Mouse (Mus musculus): ENCODE data around the gene Hs6st2. TPM values are rescaled to one million over a fixed set of nuclear protein-coding genes. Genes with fewer than 3 reads are reported as not detected.

The Hs6st2 gene
- polyA plus RNA-seq, 1 experiment from 2014 or later: 21.7 TPM

GRCm38 (mm10) chrX:51581704-51582103 lies 100.0 kb downstream of the Hs6st2 start:
- Histone ChIP-seq H3K27me3 (replicated peaks) (no peaks in the 10 kb centered on the region), H3K4me3 (no peak overlapping the region), H3K4me1 (replicated peaks) (0 out of 2 replicates have a peak, but pooled peaks cover 6% of the 10 kb centered on the region), H3K27ac (ENCODE audit: poor library complexity, severe bottlenecking) (no peak overlapping the region), H3K36me3 (no peaks in the 10 kb centered on the region), H3K9me3 (replicated peaks) (no peaks in the 10 kb centered on the region), H3K9ac (no peak overlapping the region), H3K4me2 (no peak overlapping the region)
- WGBS: 38% methylated on average over 3 of the region's 3 CpGs
- no peak for ATAC-seq (ENCODE audit: insufficient number of reproducible peaks, low FRiP score)

- no peaks in the 10 kb centered on the region for H3K36me3 ChIP-seq
- H3K27ac ChIP-seq (ENCODE audit: poor library complexity, severe bottlenecking): no peak overlapping the region
- H3K9ac ChIP-seq: no peak overlapping the region
- no peaks in the 10 kb centered on the region for H3K9me3 ChIP-seq (replicated peaks)
- ATAC-seq (ENCODE audit: insufficient number of reproducible peaks, low FRiP score): no peak
- H3K27me3 ChIP-seq (replicated peaks): no peaks in the 10 kb centered on the region
- no peak overlapping the region for H3K4me3 ChIP-seq
- H3K4me2 ChIP-seq: no peak overlapping the region
- 58% methylated on average over 1 of the region's 1 CpGs for WGBS
- no peaks in the 10 kb centered on the region for H3K4me1 ChIP-seq (replicated peaks)
These were observed 119.8 kb downstream of the Hs6st2 start for GRCm38 (mm10) chrX:51561880-51562279.

GRCm38 (mm10) chrX:51539626-51540025 lies 142.0 kb downstream of the Hs6st2 start:
- no peak for ATAC-seq (ENCODE audit: insufficient number of reproducible peaks, low FRiP score)
- H3K9ac ChIP-seq: no peak overlapping the region
- H3K4me2 ChIP-seq: no peak overlapping the region
- H3K4me1 ChIP-seq (replicated peaks): no peaks in the 10 kb centered on the region
- no peak overlapping the region for H3K4me3 ChIP-seq
- peaks cover 5% of the 10 kb centered on the region; the same call in 1 of the 2 replicates for H3K9me3 ChIP-seq (replicated peaks)
- WGBS: 73% methylated on average over 5 of the region's 5 CpGs
- H3K27me3 ChIP-seq (replicated peaks): no peaks in the 10 kb centered on the region
- H3K36me3 ChIP-seq: no peaks in the 10 kb centered on the region
- no peak overlapping the region for H3K27ac ChIP-seq (ENCODE audit: poor library complexity, severe bottlenecking)

GRCm38 (mm10) chrX:51537082-51537481 lies 144.6 kb downstream of the Hs6st2 start:
- ATAC-seq (ENCODE audit: insufficient number of reproducible peaks, low FRiP score): no peak
- Histone ChIP-seq H3K36me3 (no peaks in the 10 kb centered on the region), H3K4me2 (no peak overlapping the region), H3K4me1 (replicated peaks) (no peaks in the 10 kb centered on the region), H3K27ac (ENCODE audit: poor library complexity, severe bottlenecking) (no peak overlapping the region), H3K9ac (no peak overlapping the region), H3K4me3 (no peak overlapping the region), H3K9me3 (replicated peaks) (no peaks in the 10 kb centered on the region), H3K27me3 (replicated peaks) (no peaks in the 10 kb centered on the region)
- 84% methylated on average over 3 of the region's 3 CpGs for WGBS

- ATAC-seq (ENCODE audit: insufficient number of reproducible peaks, low FRiP score): no peak
- Histone ChIP-seq H3K36me3 (no peaks in the 10 kb centered on the region), H3K4me2 (no peak overlapping the region), H3K27me3 (replicated peaks) (no peaks in the 10 kb centered on the region), H3K27ac (ENCODE audit: poor library complexity, severe bottlenecking) (no peak overlapping the region), H3K9ac (no peak overlapping the region), H3K4me3 (no peak overlapping the region), H3K9me3 (replicated peaks) (no peaks in the 10 kb centered on the region), H3K4me1 (replicated peaks) (no peaks in the 10 kb centered on the region)
- 87% methylated on average over 6 of the region's 6 CpGs for WGBS
These were observed 146.4 kb downstream of the Hs6st2 start for GRCm38 (mm10) chrX:51535226-51535625.

GRCm38 (mm10) chrX:51531136-51531535 lies 150.5 kb downstream of the Hs6st2 start:
- H3K9ac ChIP-seq: no peak overlapping the region
- 56% methylated on average over 1 of the region's 1 CpGs for WGBS
- H3K27ac ChIP-seq (ENCODE audit: poor library complexity, severe bottlenecking): no peak overlapping the region
- H3K4me3 ChIP-seq: no peak overlapping the region
- no peaks in the 10 kb centered on the region for H3K27me3 ChIP-seq (replicated peaks)
- no peaks in the 10 kb centered on the region for H3K36me3 ChIP-seq
- H3K4me2 ChIP-seq: no peak overlapping the region
- H3K9me3 ChIP-seq (replicated peaks): no peaks in the 10 kb centered on the region
- no peak for ATAC-seq (ENCODE audit: insufficient number of reproducible peaks, low FRiP score)
- no peaks in the 10 kb centered on the region for H3K4me1 ChIP-seq (replicated peaks)

GRCm38 (mm10) chrX:51528601-51529000 lies 153.1 kb downstream of the Hs6st2 start:
- Histone ChIP-seq H3K4me1 (replicated peaks) (no peaks in the 10 kb centered on the region), H3K36me3 (no peaks in the 10 kb centered on the region), H3K27ac (ENCODE audit: poor library complexity, severe bottlenecking) (no peak overlapping the region), H3K9me3 (replicated peaks) (no peaks in the 10 kb centered on the region), H3K27me3 (replicated peaks) (no peaks in the 10 kb centered on the region), H3K4me3 (no peak overlapping the region), H3K4me2 (no peak overlapping the region), H3K9ac (no peak overlapping the region)
- no peak for ATAC-seq (ENCODE audit: insufficient number of reproducible peaks, low FRiP score)

GRCm38 (mm10) chrX:51514831-51515230 lies 166.8 kb downstream of the Hs6st2 start:
- ATAC-seq (ENCODE audit: insufficient number of reproducible peaks, low FRiP score): no peak
- WGBS: 6% methylated on average over 1 of the region's 1 CpGs
- no peak overlapping the region for H3K27ac ChIP-seq (ENCODE audit: poor library complexity, severe bottlenecking)
- no peaks in the 10 kb centered on the region for H3K27me3 ChIP-seq (replicated peaks)
- no peaks in the 10 kb centered on the region for H3K9me3 ChIP-seq (replicated peaks)
- H3K4me3 ChIP-seq: no peak overlapping the region
- no peaks in the 10 kb centered on the region for H3K36me3 ChIP-seq
- H3K4me1 ChIP-seq (replicated peaks): peaks cover 9% of the 10 kb centered on the region; the same call in 1 of the 2 replicates
- no peak overlapping the region for H3K9ac ChIP-seq
- H3K4me2 ChIP-seq: no peak overlapping the region

GRCm38 (mm10) chrX:51506526-51506925 lies 175.1 kb downstream of the Hs6st2 start:
- no peaks in the 10 kb centered on the region for H3K27me3 ChIP-seq (replicated peaks)
- H3K36me3 ChIP-seq: no peaks in the 10 kb centered on the region
- H3K9ac ChIP-seq: no peak overlapping the region
- H3K9me3 ChIP-seq (replicated peaks): no peaks in the 10 kb centered on the region
- H3K4me1 ChIP-seq (replicated peaks): 0 out of 2 replicates have a peak, but pooled peaks cover 8% of the 10 kb centered on the region
- ATAC-seq (ENCODE audit: insufficient number of reproducible peaks, low FRiP score): no peak
- no peak overlapping the region for H3K4me2 ChIP-seq
- H3K27ac ChIP-seq (ENCODE audit: poor library complexity, severe bottlenecking): no peak overlapping the region
- WGBS: 58% methylated on average over 4 of the region's 4 CpGs
- H3K4me3 ChIP-seq: no peak overlapping the region

GRCm38 (mm10) chrX:51505691-51506090 lies 176.0 kb downstream of the Hs6st2 start:
- no peak overlapping the region for H3K4me3 ChIP-seq
- H3K36me3 ChIP-seq: no peaks in the 10 kb centered on the region
- H3K4me1 ChIP-seq (replicated peaks): 0 out of 2 replicates have a peak, but pooled peaks cover 8% of the 10 kb centered on the region
- no peaks in the 10 kb centered on the region for H3K9me3 ChIP-seq (replicated peaks)
- no peak overlapping the region for H3K27ac ChIP-seq (ENCODE audit: poor library complexity, severe bottlenecking)
- H3K27me3 ChIP-seq (replicated peaks): no peaks in the 10 kb centered on the region
- ATAC-seq (ENCODE audit: insufficient number of reproducible peaks, low FRiP score): no peak
- H3K4me2 ChIP-seq: no peak overlapping the region
- H3K9ac ChIP-seq: no peak overlapping the region
- 49% methylated on average over 1 of the region's 1 CpGs for WGBS

- Histone ChIP-seq H3K4me3 (no peak overlapping the region), H3K36me3 (no peaks in the 10 kb centered on the region), H3K9me3 (replicated peaks) (no peaks in the 10 kb centered on the region), H3K27ac (ENCODE audit: poor library complexity, severe bottlenecking) (no peak overlapping the region), H3K9ac (no peak overlapping the region), H3K4me1 (replicated peaks) (0 out of 2 replicates have a peak, but pooled peaks cover 8% of the 10 kb centered on the region), H3K4me2 (no peak overlapping the region), H3K27me3 (replicated peaks) (no peaks in the 10 kb centered on the region)
- 54% methylated on average over 7 of the region's 7 CpGs for WGBS
- ATAC-seq (ENCODE audit: insufficient number of reproducible peaks, low FRiP score): no peak
These were observed 177.7 kb downstream of the Hs6st2 start for GRCm38 (mm10) chrX:51503781-51504471.

GRCm38 (mm10) chrX:51497831-51498230 lies 183.8 kb downstream of the Hs6st2 start:
- H3K36me3 ChIP-seq: no peaks in the 10 kb centered on the region
- 63% methylated on average over 1 of the region's 1 CpGs for WGBS
- ATAC-seq (ENCODE audit: insufficient number of reproducible peaks, low FRiP score): no peak

More at GRCm38 (mm10) chrX:51497831-51498230, 183.8 kb downstream of the Hs6st2 start:
- no peaks in the 10 kb centered on the region for H3K9me3 ChIP-seq (replicated peaks)
- no peak overlapping the region for H3K4me2 ChIP-seq
- no peak overlapping the region for H3K9ac ChIP-seq
- no peak overlapping the region for H3K27ac ChIP-seq (ENCODE audit: poor library complexity, severe bottlenecking)
- H3K4me3 ChIP-seq: no peak overlapping the region
- no peaks in the 10 kb centered on the region for H3K27me3 ChIP-seq (replicated peaks)
- H3K4me1 ChIP-seq (replicated peaks): no peaks in the 10 kb centered on the region
